Mouse (Mus musculus) Patski (cell line): Measurements from ENCODE around the gene Gm2075. TPM values are rescaled to one million over a fixed set of nuclear protein-coding genes. Genes with fewer than 3 reads are reported as not detected.
"Not testable (repeated sequence)": the region's sequence is repeated elsewhere in the genome, so short reads cannot be mapped to it uniquely, and the experiment has no call there.

Experiments used
- ATAC-seq: fragments of 100-300 bp; one replicate; pipeline ENCODE4 v1.8.0; 2021
- CTCF ChIA-PET: fragments of 350-600 bp; sonication (Branson Sonifier 250); formaldehyde crosslinking; loops from one replicate; lab custom pipeline; 2022; ENCODE audit warnings: inconsistent platforms; lab: Charles Lee
- POLR2A ChIA-PET: fragments of 350-600 bp; sonication (Branson Sonifier 250); formaldehyde crosslinking; loops from one replicate; lab custom pipeline; 2022; ENCODE audit warnings: antibody characterized with exemption, inconsistent platforms; lab: Charles Lee
- DNase-seq: peaks from one replicate; pipeline ENCODE4 v3.0.0-alpha.2; 2011; ENCODE audit warnings: low read depth, low spot score
- H3K27me3 ChIP-seq: fragments of 371-371 bp; one replicate; pipeline ENCODE4 v1.5.1; 2021
- in situ Hi-C: fragments of 300-500 bp; cut with MboI; formaldehyde crosslinking; loops from 3 replicates; pipeline ENCODE4 v1.11.1; 2018; ENCODE audit warnings: low pct_unique_long_range_greater_than_20kb, mixed read lengths
- polyA plus RNA-seq: library from polyadenylated mRNA; unstranded; gene quantifications from one replicate; pipeline ENCODE4 v1.2.3, GENCODE M21; 2021

Gm2075 gene
- polyA plus RNA-seq: not detected

GRCm38 (mm10) chr12:88011548-88011947 is at the start of gene Gm2075:
Gm2075 (plus strand) TSS chr12:88011848.
- DNase-seq, CTCF ChIA-PET, ATAC-seq, H3K27me3 ChIP-seq, POLR2A ChIA-PET, in situ Hi-C loops: not testable (repeated sequence)

GRCm38 (mm10) chr12:87984000-87984399 is 27.6 kb upstream of the Gm2075 start:
- POLR2A ChIA-PET, CTCF ChIA-PET, ATAC-seq, DNase-seq, in situ Hi-C loops, H3K27me3 ChIP-seq: not testable (repeated sequence)

GRCm38 (mm10) chr12:88004118-88004517 is 7.5 kb upstream of the Gm2075 start:
- H3K27me3 ChIP-seq, in situ Hi-C loops, POLR2A ChIA-PET, DNase-seq, CTCF ChIA-PET, ATAC-seq: not testable (repeated sequence)

- POLR2A ChIA-PET, CTCF ChIA-PET, in situ Hi-C loops, DNase-seq, ATAC-seq, H3K27me3 ChIP-seq: not testable (repeated sequence)
Observed at GRCm38 (mm10) chr12:88018671-88019070, 7.0 kb downstream of the Gm2075 start, which contains the start of gene Gm6803. Gm6803 (minus strand) TSS chr12:88018771.

GRCm38 (mm10) chr12:88026704-88027103 is 15.1 kb downstream of the Gm2075 start, which contains the start of gene Gm2056:
Gm2056 (plus strand) TSS chr12:88027004.
- ATAC-seq, H3K27me3 ChIP-seq, POLR2A ChIA-PET, CTCF ChIA-PET, in situ Hi-C loops, DNase-seq: not testable (repeated sequence)

GRCm38 (mm10) chr12:88032250-88032649 is 20.6 kb downstream of the Gm2075 start:
- CTCF ChIA-PET, POLR2A ChIA-PET, DNase-seq, in situ Hi-C loops, H3K27me3 ChIP-seq, ATAC-seq: not testable (repeated sequence)

DNA sequence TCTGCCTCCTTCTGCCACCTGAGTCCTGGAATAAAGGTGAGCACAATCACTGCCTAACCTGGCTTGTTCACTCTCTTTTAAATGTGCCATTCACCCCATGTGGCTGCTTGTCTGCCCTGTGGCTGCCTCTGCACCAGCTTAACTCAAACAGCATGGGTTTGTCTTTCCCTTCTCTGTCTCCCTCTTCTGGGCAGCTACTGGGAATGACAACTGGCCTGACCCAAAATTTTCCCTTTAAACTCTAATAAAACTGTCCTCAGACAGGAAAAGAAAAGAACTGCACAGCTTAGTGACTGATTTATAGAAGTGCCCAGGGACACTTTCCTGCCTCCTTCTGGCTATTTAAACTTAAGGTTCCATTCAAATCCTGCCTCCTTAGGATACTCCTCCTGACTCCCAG is 27.4 kb downstream of the Gm2075 start:
- POLR2A ChIA-PET, H3K27me3 ChIP-seq, ATAC-seq, DNase-seq, CTCF ChIA-PET, in situ Hi-C loops: not testable (repeated sequence)

- in situ Hi-C loops, DNase-seq, ATAC-seq, CTCF ChIA-PET, POLR2A ChIA-PET, H3K27me3 ChIP-seq: not testable (repeated sequence)
Observed at GRCm38 (mm10) chr12:88039703-88040102, 28.1 kb downstream of the Gm2075 start.

GRCm38 (mm10) chr12:88045226-88045625 is 33.6 kb downstream of the Gm2075 start:
- CTCF ChIA-PET, DNase-seq, H3K27me3 ChIP-seq, in situ Hi-C loops, ATAC-seq, POLR2A ChIA-PET: not testable (repeated sequence)

Other genes starting within 250 kb of the Gm2075 start
- not detected for gene Gm21319, start 236.1 kb upstream of the Gm2075 start, polyA plus RNA-seq
- gene Gm21936, start 216.3 kb upstream of the Gm2075 start, polyA plus RNA-seq: not detected
- not detected for gene BB287469, start 195.3 kb upstream of the Gm2075 start, polyA plus RNA-seq
- gene Gm2001, start 169.5 kb upstream of the Gm2075 start, polyA plus RNA-seq: not detected
- 0.39 TPM for gene Gm2016, start 137.8 kb upstream of the Gm2075 start, polyA plus RNA-seq
- 0.32 TPM for gene Gm2022, start 116.5 kb upstream of the Gm2075 start, polyA plus RNA-seq
- not detected for gene Gm2035, start 92.0 kb upstream of the Gm2075 start, polyA plus RNA-seq
- 0.03 TPM for gene Gm2042, start 57.8 kb upstream of the Gm2075 start, polyA plus RNA-seq
- gene Gm6803, start 6.9 kb downstream of the Gm2075 start, polyA plus RNA-seq: not detected
- not detected for gene Gm2056, start 15.2 kb downstream of the Gm2075 start, polyA plus RNA-seq
- gene Gm16368, start 71.8 kb downstream of the Gm2075 start, polyA plus RNA-seq: not detected
- gene Gm10436, start 170.3 kb downstream of the Gm2075 start, polyA plus RNA-seq: not detected
- gene Gm8332, start 238.3 kb downstream of the Gm2075 start, polyA plus RNA-seq: 14.2 TPM